Mouse (Mus musculus) kidney, embryonic 14.5 days (tissue): ENCODE measurements at regions not wholly inside any gene's neighbourhood (a gene's known extent, or its start where the extent isn't known, plus 50 kb on each side); places are given as distances from the start of the nearest gene placed in this dataset.
"Not testable (repeated sequence)": the region's sequence is repeated elsewhere in the genome, so short reads cannot be mapped to it uniquely, and the experiment has no call there.

Experiments
- ATAC-seq: fragments of 200-750 bp; cut with Nextera tagmentation; 2 replicates; pipeline ENCODE4 v1.8.0; 2017; ENCODE audit warnings: moderate number of reproducible peaks, mild to moderate bottlenecking, moderate TSS enrichment, moderate library complexity; ENCODE audit not compliant: low FRiP score, low TSS enrichment
- H3K27ac ChIP-seq: fragments of 300-500 bp; sonication (generic); 2 replicates; pipeline ENCODE4 v1.5.1; 2014; ENCODE audit warnings: low read depth, mild to moderate bottlenecking, low read length, moderate library complexity, mixed read lengths
- H3K27me3 ChIP-seq: fragments of 300-500 bp; sonication (generic); 2 replicates; pipeline ENCODE4 v1.6.1; 2014; ENCODE audit warnings: mild to moderate bottlenecking, low read length; ENCODE audit not compliant: control insufficient read depth, insufficient read depth
- H3K36me3 ChIP-seq: fragments of 300-500 bp; sonication (generic); 2 replicates; pipeline ENCODE4 v1.6.1; 2014; ENCODE audit warnings: low read length, mixed read lengths; ENCODE audit not compliant: control insufficient read depth, insufficient read depth
- H3K4me1 ChIP-seq: fragments of 300-500 bp; sonication (generic); 2 replicates; pipeline ENCODE4 v1.6.1; 2014; ENCODE audit warnings: low read length, mixed read lengths; ENCODE audit not compliant: control insufficient read depth, insufficient read depth
- H3K4me2 ChIP-seq: fragments of 300-500 bp; sonication (generic); replicated peaks from 2 replicates; pipeline ENCODE4 v1.6.1; 2014; ENCODE audit warnings: low read depth, mild to moderate bottlenecking, low read length
- H3K4me3 ChIP-seq: fragments of 300-500 bp; sonication (generic); 2 replicates; pipeline ENCODE4 v1.5.1; 2014; ENCODE audit warnings: mild to moderate bottlenecking, low read length
- H3K9ac ChIP-seq: fragments of 300-500 bp; sonication (generic); 2 replicates; pipeline ENCODE4 v1.6.1; 2014; ENCODE audit warnings: low read depth, mild to moderate bottlenecking, low read length, moderate library complexity
- H3K9me3 ChIP-seq: fragments of 300-500 bp; sonication (generic); 2 replicates; pipeline ENCODE4 v1.6.1; 2016; ENCODE audit warnings: low read length; ENCODE audit not compliant: control insufficient read depth
- WGBS: fragments of 180-500 bp; shearing (Covaris S2); extraction: QIAGEN DNeasy Blood & Tissue Kit; methylation state at CpG from one replicate; pipeline ENCODE4 v1.1.7; 2014; 5-methylcytosine and 5-hydroxymethylcytosine counted together

- H3K27ac ChIP-seq, result no peak overlapping the region
- H3K9ac ChIP-seq, result no peak overlapping the region
- 44% methylated on average over 5 of the region's 5 CpGs for WGBS
- H3K4me1 ChIP-seq, result no peaks in the 10 kb centered on the region
- no peaks in the 10 kb centered on the region for H3K9me3 ChIP-seq
- H3K36me3 ChIP-seq, result no peaks in the 10 kb centered on the region
- H3K4me2 ChIP-seq, result no peak overlapping the region
- no peaks in the 10 kb centered on the region for H3K27me3 ChIP-seq
- no peak for ATAC-seq
- H3K4me3 ChIP-seq, result no peak overlapping the region
Observed at GRCm38 (mm10) chr5:50215960-50216359, 157.2 kb upstream of the Adgra3 start.

- Histone ChIP-seq H3K4me2 (no peak overlapping the region), H3K27ac (peak overlapping the region; percentile 30; the same call in 1 of the 2 replicates), H3K36me3 (no peaks in the 10 kb centered on the region), H3K9ac (no peak overlapping the region), H3K27me3 (no peaks in the 10 kb centered on the region), H3K9me3 (no peaks in the 10 kb centered on the region), H3K4me3 (no peak overlapping the region), H3K4me1 (peaks cover 8% of the 10 kb centered on the region; the same call in 1 of the 2 replicates)
- 70% methylated on average over 7 of the region's 7 CpGs for WGBS
- ATAC-seq, result no peak
Observed at GRCm38 (mm10) chr5:50202307-50203010, 143.7 kb upstream of the Adgra3 start.

GRCm38 (mm10) chr5:50196423-50196822 is 137.6 kb upstream of the Adgra3 start:
- no peaks in the 10 kb centered on the region for H3K9me3 ChIP-seq
- no peak overlapping the region for H3K27ac ChIP-seq
- H3K4me2 ChIP-seq, result no peak overlapping the region
- no peak overlapping the region for H3K4me3 ChIP-seq
- H3K27me3 ChIP-seq, result no peaks in the 10 kb centered on the region
- no peaks in the 10 kb centered on the region for H3K36me3 ChIP-seq
- H3K4me1 ChIP-seq, result no peaks in the 10 kb centered on the region
- ATAC-seq, result no peak
- no peak overlapping the region for H3K9ac ChIP-seq
- WGBS, result 72% methylated on average over 3 of the region's 3 CpGs

- Histone ChIP-seq H3K27ac (no peak overlapping the region), H3K9me3 (no peaks in the 10 kb centered on the region), H3K9ac (no peak overlapping the region), H3K36me3 (no peaks in the 10 kb centered on the region), H3K4me2 (no peak overlapping the region), H3K4me3 (no peak overlapping the region), H3K27me3 (no peaks in the 10 kb centered on the region), H3K4me1 (no peaks in the 10 kb centered on the region)
- 70% methylated on average over 3 of the region's 3 CpGs for WGBS
- ATAC-seq, result no peak
Observed at GRCm38 (mm10) chr5:50195993-50196392, 137.2 kb upstream of the Adgra3 start.

- H3K27ac ChIP-seq, result no peak overlapping the region
- H3K9me3 ChIP-seq, result peaks cover 4% of the 10 kb centered on the region
- H3K4me1 ChIP-seq, result no peaks in the 10 kb centered on the region
- H3K27me3 ChIP-seq, result no peaks in the 10 kb centered on the region
- no peaks in the 10 kb centered on the region for H3K36me3 ChIP-seq
- H3K9ac ChIP-seq, result no peak overlapping the region
- peak; percentile 60; the same call in 1 of the 2 replicates for ATAC-seq
- no peak overlapping the region for H3K4me2 ChIP-seq
- no peak overlapping the region for H3K4me3 ChIP-seq
Observed at GRCm38 (mm10) chr5:50189394-50189793, 130.6 kb upstream of the Adgra3 start.

GRCm38 (mm10) chr5:50182721-50183120 is 123.9 kb upstream of the Adgra3 start:
- H3K4me1 ChIP-seq, result no peaks in the 10 kb centered on the region
- H3K4me3 ChIP-seq, result no peak overlapping the region
- no peak overlapping the region for H3K4me2 ChIP-seq
- H3K36me3 ChIP-seq, result no peaks in the 10 kb centered on the region
- no peaks in the 10 kb centered on the region for H3K27me3 ChIP-seq
- no peak overlapping the region for H3K9ac ChIP-seq
- H3K9me3 ChIP-seq, result peaks cover 4% of the 10 kb centered on the region
- no peak for ATAC-seq
- H3K27ac ChIP-seq, result no peak overlapping the region
- 89% methylated on average over 6 of the region's 6 CpGs for WGBS

GRCm38 (mm10) chr5:50156557-50156956 is 97.8 kb upstream of the Adgra3 start:
- Histone ChIP-seq H3K27me3 (no peaks in the 10 kb centered on the region), H3K9ac (no peak overlapping the region), H3K4me1 (no peaks in the 10 kb centered on the region), H3K4me2 (no peak overlapping the region), H3K9me3 (no peaks in the 10 kb centered on the region), H3K27ac (no peak overlapping the region), H3K4me3 (no peak overlapping the region), H3K36me3 (no peaks in the 10 kb centered on the region)
- WGBS, result 29% methylated on average over 1 of the region's 1 CpGs
- ATAC-seq, result no peak

- WGBS, result 92% methylated on average over 2 of the region's 2 CpGs
- H3K36me3 ChIP-seq, H3K27ac ChIP-seq: not testable (repeated sequence)
Observed at GRCm38 (mm10) chr5:50155170-50155860, 96.5 kb upstream of the Adgra3 start.

GRCm38 (mm10) chr5:50146926-50147325 is 88.1 kb upstream of the Adgra3 start:
- no peak overlapping the region for H3K4me3 ChIP-seq
- no peaks in the 10 kb centered on the region for H3K4me1 ChIP-seq
- H3K36me3 ChIP-seq, result no peaks in the 10 kb centered on the region
- ATAC-seq, result no peak
- H3K9ac ChIP-seq, result no peak overlapping the region
- no peak overlapping the region for H3K4me2 ChIP-seq
- no peaks in the 10 kb centered on the region for H3K27me3 ChIP-seq
- no peaks in the 10 kb centered on the region for H3K9me3 ChIP-seq
- whole genome bisulfite sequencing, result 62% methylated on average over 3 of the region's 3 CpGs
- no peak overlapping the region for H3K27ac ChIP-seq

More at GRCm38 (mm10) chr5:50155170-50155860, 96.5 kb upstream of the Adgra3 start:
- not testable (repeated sequence) for H3K9me3 ChIP-seq, H3K27me3 ChIP-seq, H3K4me3 ChIP-seq, ATAC-seq, H3K4me1 ChIP-seq, H3K9ac ChIP-seq, H3K4me2 ChIP-seq
